Mouse (Mus musculus): ENCODE data around the gene Alg12.

GRCm38 (mm10) chr15:88858707-88859106, 39.6 kb upstream of the Alg12 start:
- no peak for TF ChIP-seq POLR2A (IDR thresholded peaks at IDR 0.05; ENCODE audit: borderline replicate concordance, low read depth, low read length)
- no peak for TF ChIP-seq CTCF (IDR thresholded peaks at IDR 0.05; ENCODE audit: low read depth, low read length)
